Mouse (Mus musculus) hindbrain, embryonic 15.5 days (tissue): ENCODE results near the gene Pgm5. TPM values are rescaled to one million over a fixed set of nuclear protein-coding genes. Genes with fewer than 3 reads are reported as not detected.

Experiments used
- ATAC-seq: fragments of 200-750 bp; cut with Nextera tagmentation; 2 replicates; pipeline ENCODE4 v1.8.0; 2017; ENCODE audit warnings: low read depth, moderate number of reproducible peaks, moderate TSS enrichment; ENCODE audit not compliant: low FRiP score
- H3K27ac ChIP-seq: fragments of 300-500 bp; sonication (generic); replicated peaks from 2 replicates; pipeline ENCODE4 v1.5.1; 2015; ENCODE audit warnings: mild to moderate bottlenecking, inconsistent platforms
- H3K27me3 ChIP-seq: fragments of 300-500 bp; sonication (generic); 2 replicates; pipeline ENCODE4 v1.6.1; 2015; ENCODE audit warnings: control low read depth, inconsistent platforms
- H3K36me3 ChIP-seq: fragments of 300-500 bp; sonication (generic); 2 replicates; pipeline ENCODE4 v1.6.1; 2015; ENCODE audit warnings: control low read depth, inconsistent platforms
- H3K4me1 ChIP-seq: fragments of 300-500 bp; sonication (generic); replicated peaks from 2 replicates; pipeline ENCODE4 v1.6.1; 2015; ENCODE audit warnings: control low read depth, inconsistent platforms
- H3K4me2 ChIP-seq: fragments of 300-500 bp; sonication (generic); 2 replicates; pipeline ENCODE4 v1.6.1; 2015; ENCODE audit warnings: moderate library complexity, mild to moderate bottlenecking, inconsistent platforms
- H3K4me3 ChIP-seq: fragments of 300-500 bp; sonication (generic); 2 replicates; pipeline ENCODE4 v1.5.1; 2015; ENCODE audit warnings: mild to moderate bottlenecking, inconsistent platforms
- H3K9ac ChIP-seq: fragments of 300-500 bp; sonication (generic); 2 replicates; pipeline ENCODE4 v1.6.1; 2015; ENCODE audit warnings: inconsistent platforms
- H3K9me3 ChIP-seq: fragments of 300-500 bp; sonication (generic); 2 replicates; pipeline ENCODE4 v1.6.1; 2016; ENCODE audit warnings: control low read depth, inconsistent platforms
- WGBS: fragments of 180-500 bp; shearing (Covaris S2); methylation state at CpG from one replicate; pipeline ENCODE4 v1.1.7; 2015; 5-methylcytosine and 5-hydroxymethylcytosine counted together
- polyA plus RNA-seq: library from polyadenylated mRNA; unstranded; fragments of >200 nt; fragmentation: Nextera tagmentation; extraction: Ambion mirVana; gene quantifications from 2 replicates; pipeline ENCODE4 v1.2.1, GENCODE M21; 2015

The Pgm5 gene
- polyA plus RNA-seq, 1 experiment from 2014 or later, result 1.2 TPM

GRCm38 (mm10) chr19:24793545-24794139, 68.0 kb downstream of the Pgm5 start:
- H3K9ac ChIP-seq, result no peak overlapping the region
- H3K4me2 ChIP-seq, result no peak overlapping the region
- 77% methylated on average over 9 of the region's 9 CpGs for WGBS
- H3K4me1 ChIP-seq, result no peaks in the 10 kb centered on the region; the same call in 1 of the 2 replicates
- H3K4me3 ChIP-seq, result no peak overlapping the region
- H3K36me3 ChIP-seq, result no peaks in the 10 kb centered on the region
- ATAC-seq, result no peak
- H3K9me3 ChIP-seq, result no peaks in the 10 kb centered on the region
- no peaks in the 10 kb centered on the region for H3K27me3 ChIP-seq
- no peak overlapping the region for H3K27ac ChIP-seq

GRCm38 (mm10) chr19:24792876-24793275, 68.8 kb downstream of the Pgm5 start:
- Histone ChIP-seq H3K9me3 (no peaks in the 10 kb centered on the region), H3K9ac (no peak overlapping the region), H3K27me3 (no peaks in the 10 kb centered on the region), H3K4me1 (no peaks in the 10 kb centered on the region; the same call in 1 of the 2 replicates), H3K27ac (no peak overlapping the region), H3K4me3 (no peak overlapping the region), H3K36me3 (no peaks in the 10 kb centered on the region), H3K4me2 (no peak overlapping the region)
- no peak for ATAC-seq
- WGBS, result 84% methylated on average over 5 of the region's 5 CpGs

DNA sequence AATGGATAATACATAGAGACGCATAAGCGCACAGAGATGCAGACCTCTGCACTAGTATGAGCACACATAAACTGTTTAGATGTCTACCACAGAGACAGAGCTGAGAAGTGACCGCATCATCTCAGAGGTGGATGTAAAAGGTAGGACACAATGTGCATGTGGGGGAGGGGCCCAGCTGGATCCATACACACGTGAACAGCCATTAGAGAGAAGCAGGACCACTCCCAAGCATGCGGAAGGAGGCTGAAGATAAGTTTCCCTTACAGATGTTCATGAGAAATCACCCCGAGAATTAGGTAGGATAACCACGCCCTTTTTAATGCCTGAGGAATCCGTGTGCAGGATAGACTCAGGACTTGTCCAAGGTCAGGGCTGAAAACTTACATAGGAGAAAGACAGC, 75.8 kb downstream of the Pgm5 start:
- no peak overlapping the region for H3K9ac ChIP-seq
- H3K36me3 ChIP-seq, result no peaks in the 10 kb centered on the region
- H3K27me3 ChIP-seq, result no peaks in the 10 kb centered on the region
- 90% methylated on average over 8 of the region's 8 CpGs for WGBS
- no peak for ATAC-seq
- no peak overlapping the region for H3K4me2 ChIP-seq
- H3K9me3 ChIP-seq, result no peaks in the 10 kb centered on the region
- H3K4me1 ChIP-seq, result peaks cover 12% of the 10 kb centered on the region
- no peak overlapping the region for H3K27ac ChIP-seq
- no peak overlapping the region for H3K4me3 ChIP-seq

DNA sequence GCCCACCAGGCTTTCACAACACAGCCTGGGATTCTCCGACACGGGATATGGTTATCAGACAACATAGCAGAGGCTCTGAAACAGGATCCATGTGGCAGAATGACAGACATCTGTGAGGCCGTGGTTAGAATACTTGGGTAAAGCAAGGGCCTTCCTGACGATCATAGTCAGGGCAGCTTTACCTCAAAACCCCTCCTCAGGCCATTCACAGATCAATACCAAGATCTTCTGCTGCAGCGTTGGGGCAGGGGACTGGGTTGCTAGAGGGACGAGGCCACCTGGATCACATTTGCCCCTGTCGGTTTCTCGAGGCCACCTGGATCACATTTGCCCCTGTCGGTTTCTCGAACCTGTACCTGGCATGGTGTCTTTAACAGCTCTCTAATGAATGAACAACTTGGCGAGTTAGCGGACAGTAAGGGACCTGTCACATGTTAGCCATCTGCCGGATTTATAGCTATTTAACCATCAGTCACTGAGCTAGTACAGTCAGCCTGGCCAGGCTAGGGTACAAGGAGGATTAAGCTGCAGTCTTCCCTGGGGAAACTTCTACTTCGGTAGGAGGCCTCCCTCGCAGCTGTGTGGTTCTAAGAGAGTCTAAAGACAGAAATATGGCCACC, 76.5 kb downstream of the Pgm5 start:
- Histone ChIP-seq H3K4me3 (no peak overlapping the region), H3K4me1 (peaks cover 20% of the 10 kb centered on the region), H3K9me3 (no peaks in the 10 kb centered on the region), H3K27me3 (no peaks in the 10 kb centered on the region), H3K4me2 (no peak overlapping the region), H3K9ac (no peak overlapping the region), H3K36me3 (no peaks in the 10 kb centered on the region), H3K27ac (no peak overlapping the region)
- WGBS, result 70% methylated on average over 15 of the region's 15 CpGs
- no peak for ATAC-seq

DNA sequence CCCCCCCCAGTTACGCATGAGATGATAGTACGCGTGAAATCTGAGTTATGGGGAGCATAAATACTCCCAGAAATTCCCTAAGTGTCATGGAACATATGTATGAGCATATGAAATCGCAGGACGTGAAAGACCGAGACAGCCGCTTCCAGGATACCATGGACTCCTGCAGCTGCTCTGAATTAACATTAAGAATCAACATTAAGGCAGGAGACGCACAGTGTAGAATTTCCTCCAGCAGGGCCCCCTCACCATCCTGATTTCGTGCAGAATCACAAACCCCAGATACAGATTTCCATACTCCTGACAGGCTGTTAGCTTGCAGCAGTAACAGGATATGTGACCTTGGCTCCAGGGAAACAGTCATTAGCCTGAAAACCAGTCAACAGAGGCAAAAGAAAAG, 77.9 kb downstream of the Pgm5 start:
- Histone ChIP-seq H3K27ac (no peak overlapping the region), H3K36me3 (no peaks in the 10 kb centered on the region), H3K9me3 (no peaks in the 10 kb centered on the region), H3K4me2 (no peak overlapping the region), H3K9ac (no peak overlapping the region), H3K27me3 (no peaks in the 10 kb centered on the region), H3K4me1 (peaks cover 29% of the 10 kb centered on the region), H3K4me3 (no peak overlapping the region)
- 50% methylated on average over 9 of the region's 9 CpGs for WGBS
- ATAC-seq, result no peak

- H3K4me1 ChIP-seq, result peaks cover 29% of the 10 kb centered on the region
- ATAC-seq, result peak; percentile 45; the same call in 1 of the 2 replicates
- no peaks in the 10 kb centered on the region for H3K36me3 ChIP-seq
- H3K9ac ChIP-seq, result no peak overlapping the region
- no peaks in the 10 kb centered on the region for H3K27me3 ChIP-seq
- no peak overlapping the region for H3K4me2 ChIP-seq
- H3K4me3 ChIP-seq, result no peak overlapping the region
- peak overlapping the region; percentile 43 for H3K27ac ChIP-seq
- 33% methylated on average over 6 of the region's 6 CpGs for WGBS
- H3K9me3 ChIP-seq, result no peaks in the 10 kb centered on the region
These were observed 81.7 kb downstream of the Pgm5 start for GRCm38 (mm10) chr19:24779996-24780395.

DNA sequence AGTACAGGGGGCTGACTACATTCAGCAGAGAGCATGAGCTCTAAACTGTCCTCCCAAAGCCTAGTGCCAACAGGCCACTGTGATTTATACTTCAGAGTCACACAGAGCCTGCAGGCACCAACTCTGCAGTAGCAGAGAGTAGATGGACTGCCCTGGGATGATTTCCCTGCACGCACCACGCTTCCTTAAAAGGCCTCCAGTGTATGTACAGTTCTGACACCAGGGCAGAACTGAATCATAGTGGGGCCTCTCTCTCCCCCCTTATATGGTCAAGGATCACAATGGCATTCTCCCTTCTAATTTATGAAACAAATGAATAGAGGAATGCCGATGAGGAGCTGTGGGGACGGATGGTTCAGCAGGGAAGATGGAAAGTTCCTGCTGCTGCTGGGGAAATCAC, 91.3 kb downstream of the Pgm5 start:
- H3K4me1 ChIP-seq, result no peaks in the 10 kb centered on the region
- no peak overlapping the region for H3K9ac ChIP-seq
- WGBS, result 63% methylated on average over 4 of the region's 4 CpGs
- no peak for ATAC-seq
- H3K36me3 ChIP-seq, result no peaks in the 10 kb centered on the region
- H3K27me3 ChIP-seq, result no peaks in the 10 kb centered on the region
- no peak overlapping the region for H3K27ac ChIP-seq
- H3K4me3 ChIP-seq, result no peak overlapping the region
- no peaks in the 10 kb centered on the region for H3K9me3 ChIP-seq
- H3K4me2 ChIP-seq, result no peak overlapping the region

- ATAC-seq, result no peak
- Histone ChIP-seq H3K4me1 (no peaks in the 10 kb centered on the region), H3K9me3 (no peaks in the 10 kb centered on the region), H3K36me3 (no peaks in the 10 kb centered on the region), H3K27ac (no peak overlapping the region), H3K4me3 (no peak overlapping the region), H3K27me3 (no peaks in the 10 kb centered on the region), H3K4me2 (no peak overlapping the region), H3K9ac (no peak overlapping the region)
- WGBS, result 79% methylated on average over 6 of the region's 6 CpGs
These were observed 94.3 kb downstream of the Pgm5 start for GRCm38 (mm10) chr19:24767401-24767800.

- H3K27me3 ChIP-seq, result no peaks in the 10 kb centered on the region
- WGBS, result 74% methylated on average over 12 of the region's 12 CpGs
- ATAC-seq, result no peak
These were observed 99.0 kb downstream of the Pgm5 start for GRCm38 (mm10) chr19:24762473-24763149.

DNA sequence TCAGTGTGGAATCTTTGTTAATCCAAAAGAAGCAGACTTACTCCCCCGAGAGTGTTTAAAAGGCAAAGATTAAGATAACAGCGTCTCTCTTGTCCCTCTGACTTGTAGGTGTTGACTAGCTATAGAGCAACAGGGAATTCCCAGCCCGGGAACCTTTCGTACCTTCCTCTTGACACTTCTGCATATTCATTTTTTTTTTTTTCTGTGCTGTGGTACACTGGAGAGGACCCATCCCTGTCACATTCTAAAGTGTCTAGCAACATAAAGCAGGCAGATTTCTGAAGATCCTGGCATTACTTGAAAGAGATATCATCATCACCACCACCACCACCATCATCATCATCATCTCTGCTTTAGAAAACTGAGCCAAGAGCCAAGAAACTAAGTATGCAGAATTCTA, 105.0 kb downstream of the Pgm5 start:
- Histone ChIP-seq H3K36me3 (no peaks in the 10 kb centered on the region), H3K27ac (no peak overlapping the region), H3K9ac (no peak overlapping the region), H3K27me3 (no peaks in the 10 kb centered on the region), H3K4me3 (no peak overlapping the region), H3K9me3 (no peaks in the 10 kb centered on the region), H3K4me1 (peaks cover 9% of the 10 kb centered on the region; the same call in 1 of the 2 replicates), H3K4me2 (no peak overlapping the region)
- ATAC-seq, result no peak
- WGBS, result 87% methylated on average over 4 of the region's 4 CpGs

More at GRCm38 (mm10) chr19:24762473-24763149, 99.0 kb downstream of the Pgm5 start:
- no peak overlapping the region for H3K4me2 ChIP-seq
- H3K4me1 ChIP-seq, result no peaks in the 10 kb centered on the region
- no peak overlapping the region for H3K4me3 ChIP-seq
- H3K9ac ChIP-seq, result no peak overlapping the region
- no peaks in the 10 kb centered on the region for H3K9me3 ChIP-seq
- no peaks in the 10 kb centered on the region for H3K36me3 ChIP-seq
- H3K27ac ChIP-seq, result no peak overlapping the region

DNA sequence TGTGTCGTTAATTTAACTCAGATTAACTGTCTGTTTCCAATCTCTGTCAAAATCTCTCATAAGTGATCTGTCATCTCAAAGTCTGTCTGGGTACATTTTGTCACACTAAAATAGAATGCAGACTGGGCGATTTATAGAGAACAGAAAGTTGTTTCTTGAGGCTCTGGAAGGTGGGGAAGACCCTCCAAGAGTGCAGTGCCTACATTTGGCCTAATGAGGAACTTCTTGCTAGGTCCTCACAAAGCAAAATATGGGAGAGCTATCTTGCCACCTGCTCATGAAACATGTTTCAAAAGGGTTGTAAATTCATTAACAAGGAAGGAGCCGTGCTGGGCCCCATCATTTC, 107.2 kb downstream of the Pgm5 start:
- no peaks in the 10 kb centered on the region for H3K9me3 ChIP-seq
- no peak overlapping the region for H3K27ac ChIP-seq
- no peaks in the 10 kb centered on the region for H3K27me3 ChIP-seq
- no peak overlapping the region for H3K4me2 ChIP-seq
- H3K9ac ChIP-seq, result no peak overlapping the region
- H3K4me3 ChIP-seq, result no peak overlapping the region
- ATAC-seq, result no peak
- no peaks in the 10 kb centered on the region for H3K36me3 ChIP-seq
- peaks cover 9% of the 10 kb centered on the region; the same call in 1 of the 2 replicates for H3K4me1 ChIP-seq
- WGBS, result 74% methylated on average over 3 of the region's 3 CpGs

DNA sequence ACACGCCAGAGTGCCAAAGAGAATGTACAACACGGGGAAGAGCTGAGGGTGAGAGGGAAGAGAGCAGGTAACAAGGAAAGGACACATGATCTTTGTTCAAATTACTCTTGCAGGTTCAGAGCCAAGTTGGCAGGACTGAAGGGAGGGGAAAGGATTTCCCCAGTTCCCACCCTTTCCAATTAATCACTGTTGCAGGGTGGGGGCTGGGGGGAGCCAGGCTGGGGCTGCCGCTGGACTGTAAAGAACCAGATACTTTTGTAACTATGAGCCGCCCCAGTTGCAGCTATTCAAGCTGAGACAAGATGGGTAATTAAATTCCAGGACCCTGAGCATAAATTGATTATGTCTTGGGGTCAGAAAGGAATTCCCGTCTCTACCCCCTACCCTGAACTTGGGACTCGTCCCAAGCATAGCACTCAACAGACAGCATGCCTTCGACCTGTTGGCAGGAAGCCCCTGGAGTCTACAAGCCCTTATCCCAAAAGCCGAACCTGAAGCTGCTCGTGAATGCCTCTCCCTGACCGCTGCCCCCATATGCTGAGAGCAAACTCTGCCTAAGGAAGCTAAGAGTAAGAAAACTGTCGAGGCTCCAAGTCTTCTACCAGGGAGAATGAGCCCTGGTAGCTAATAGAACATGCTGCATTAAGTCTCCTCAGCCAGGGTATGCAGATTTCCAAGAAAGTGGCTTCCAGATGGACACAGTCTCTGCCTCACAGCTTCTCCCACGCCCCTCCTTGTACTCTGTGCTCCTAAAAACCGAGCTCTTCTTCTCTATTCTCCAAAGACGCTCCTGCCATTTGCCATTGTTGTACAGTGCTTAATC, 107.8 kb downstream of the Pgm5 start:
- peak overlapping the region; percentile 26 for H3K4me2 ChIP-seq
- H3K27me3 ChIP-seq, result no peaks in the 10 kb centered on the region
- 33% methylated on average over 14 of the region's 14 CpGs for WGBS
- ATAC-seq, result peak; percentile 72; the same call in 1 of the 2 replicates
- peak overlapping the region; percentile 34; the same call in 1 of the 2 replicates for H3K27ac ChIP-seq
- H3K4me3 ChIP-seq, result no peak overlapping the region
- H3K36me3 ChIP-seq, result no peaks in the 10 kb centered on the region
- H3K9ac ChIP-seq, result no peak overlapping the region
- peaks cover 9% of the 10 kb centered on the region; the same call in 1 of the 2 replicates for H3K4me1 ChIP-seq
- no peaks in the 10 kb centered on the region for H3K9me3 ChIP-seq
